Mouse (Mus musculus): ENCODE measurements at regions not wholly inside any gene's neighbourhood (a gene's known extent, or its start where the extent isn't known, plus 50 kb on each side); places are given as distances from the start of the nearest gene placed in this dataset.

DNA sequence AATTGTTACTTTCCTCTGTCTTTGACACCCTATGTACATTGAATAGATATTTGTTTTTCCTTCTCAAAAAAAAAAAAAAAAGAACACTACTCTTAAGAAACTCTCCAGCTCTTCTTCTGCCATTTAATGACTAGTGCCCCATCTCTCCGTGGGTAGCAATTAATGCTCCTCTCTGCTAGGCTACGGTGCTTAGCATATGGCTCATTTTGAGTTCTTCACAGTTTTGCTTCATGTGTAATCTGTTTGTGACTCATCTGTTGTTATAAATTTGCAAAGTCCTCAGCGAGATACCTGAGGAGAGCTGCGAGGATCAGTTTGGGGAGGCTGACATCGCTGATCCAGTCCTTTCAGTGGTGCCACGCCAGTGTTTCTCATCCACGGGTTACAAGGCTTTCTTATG, 107.8 kb downstream of the Rnd3 start:
- Histone ChIP-seq H3K4me3 (ENCODE audit: low read length) (no peak overlapping the region), H3K9ac (replicated peaks; ENCODE audit: low read length) (no peak overlapping the region), H3K27ac (no peak overlapping the region), H3K9me3 (ENCODE audit: low read length) (no peaks in the 10 kb centered on the region), H3K36me3 (ENCODE audit: insufficient read depth, low read length) (no peaks in the 10 kb centered on the region), H3K4me1 (ENCODE audit: insufficient read depth, low read length) (no peaks in the 10 kb centered on the region), H3K27me3 (ENCODE audit: insufficient read depth, low read length) (no peaks in the 10 kb centered on the region), H3K4me2 (ENCODE audit: low read depth, low read length) (no peak overlapping the region)
- TF ChIP-seq CTCF (IDR thresholded peaks at IDR 0.05; ENCODE audit: low read depth), result no peak
- DNase-seq (ENCODE audit: low spot score) (no peak), ATAC-seq (no peak)
- 53% methylated on average over 7 of the region's 7 CpGs for WGBS

DNA sequence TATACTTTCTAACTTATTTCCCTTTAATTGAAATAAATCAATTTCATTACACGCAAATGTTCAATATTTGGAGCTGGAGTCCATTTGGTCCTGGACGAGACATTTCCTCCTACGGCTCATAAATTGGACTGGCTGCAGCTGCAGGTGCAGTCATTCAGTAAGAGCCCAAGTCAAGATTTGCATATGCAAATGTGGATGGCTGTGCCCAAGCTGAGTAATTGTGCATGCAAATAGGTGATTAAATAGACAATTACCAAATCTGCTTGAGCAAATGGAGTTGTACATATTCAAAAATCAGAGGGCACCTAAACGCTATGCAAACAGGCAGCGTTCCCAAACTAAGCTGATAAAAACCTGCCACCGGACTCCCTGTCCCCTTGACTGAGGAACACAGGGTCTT, 110.2 kb downstream of the Rnd3 start:
- peak; percentile 50 for DNase-seq (ENCODE audit: low spot score)
- H3K27ac ChIP-seq, result no peak overlapping the region
- no peaks in the 10 kb centered on the region for H3K27me3 ChIP-seq (ENCODE audit: insufficient read depth, low read length)
- no peaks in the 10 kb centered on the region for H3K4me1 ChIP-seq (ENCODE audit: insufficient read depth, low read length)
- no peaks in the 10 kb centered on the region for H3K36me3 ChIP-seq (ENCODE audit: insufficient read depth, low read length)
- no peak overlapping the region for H3K9ac ChIP-seq (replicated peaks; ENCODE audit: low read length)
- no peaks in the 10 kb centered on the region for H3K9me3 ChIP-seq (ENCODE audit: low read length)
- no peak for ATAC-seq
- H3K4me3 ChIP-seq (ENCODE audit: low read length), result no peak overlapping the region
- TF ChIP-seq CTCF (IDR thresholded peaks at IDR 0.05; ENCODE audit: low read depth), result no peak
- H3K4me2 ChIP-seq (ENCODE audit: low read depth, low read length), result no peak overlapping the region
- 33% methylated on average over 6 of the region's 6 CpGs for WGBS

DNA sequence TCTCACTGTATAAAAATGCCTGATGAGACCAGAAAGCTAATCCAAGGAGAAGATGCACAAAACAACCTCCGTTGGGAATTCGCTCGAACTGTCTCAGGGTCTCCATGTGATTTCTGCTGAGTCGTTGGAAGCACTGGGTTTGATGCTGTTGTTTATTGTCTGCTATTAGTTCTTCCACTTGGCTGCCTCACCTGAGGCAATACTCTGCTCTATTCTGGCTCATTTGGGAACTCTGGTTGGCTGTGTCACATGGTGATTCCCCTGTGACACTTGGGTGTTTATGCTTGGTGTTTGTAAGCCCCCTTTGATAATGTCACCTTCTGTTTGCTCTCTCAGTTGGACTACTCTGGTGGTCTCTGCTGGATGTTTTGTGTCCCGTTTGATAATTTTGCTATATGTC, 111.9 kb downstream of the Rnd3 start:
- no peak for DNase-seq (ENCODE audit: low spot score)
- H3K4me2 ChIP-seq (ENCODE audit: low read depth, low read length), result no peak overlapping the region
- H3K4me1 ChIP-seq (ENCODE audit: insufficient read depth, low read length), result no peaks in the 10 kb centered on the region
- no peak overlapping the region for H3K27ac ChIP-seq
- H3K4me3 ChIP-seq (ENCODE audit: low read length), result no peak overlapping the region
- no peaks in the 10 kb centered on the region for H3K9me3 ChIP-seq (ENCODE audit: low read length)
- no peaks in the 10 kb centered on the region for H3K36me3 ChIP-seq (ENCODE audit: insufficient read depth, low read length)
- H3K27me3 ChIP-seq (ENCODE audit: insufficient read depth, low read length), result no peaks in the 10 kb centered on the region
- no peak for ATAC-seq
- no peak for TF ChIP-seq CTCF (IDR thresholded peaks at IDR 0.05; ENCODE audit: low read depth)
- no peak overlapping the region for H3K9ac ChIP-seq (replicated peaks; ENCODE audit: low read length)
- 77% methylated on average over 5 of the region's 5 CpGs for WGBS

DNA sequence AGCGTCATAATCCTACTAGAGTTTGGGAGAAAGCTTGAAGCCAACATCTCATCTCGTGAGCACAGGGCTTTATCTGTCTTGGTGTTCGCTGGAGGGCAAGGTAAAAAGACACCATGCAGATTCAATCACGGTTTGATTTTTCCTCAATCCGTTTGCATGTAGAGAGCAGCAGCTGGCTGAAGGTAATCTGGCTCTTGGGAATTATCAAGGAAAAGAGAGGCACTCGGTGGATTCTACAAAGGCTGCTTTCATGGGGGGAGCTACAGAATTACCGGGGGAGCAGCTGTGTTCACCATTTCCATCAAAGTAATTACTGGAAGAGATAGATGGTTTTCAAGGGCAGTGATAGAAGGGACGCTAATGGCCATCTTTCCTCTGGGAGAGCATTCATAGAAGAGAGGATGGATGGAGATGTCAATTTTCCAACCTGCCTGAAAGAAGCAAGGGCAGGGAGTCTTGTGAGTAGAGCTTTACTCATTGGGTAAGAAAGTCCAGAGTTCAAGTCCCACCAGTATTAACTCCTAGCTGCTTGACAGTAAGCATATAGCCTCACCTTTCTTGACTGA, 112.6 kb downstream of the Rnd3 start:
- Histone ChIP-seq H3K9me3 (ENCODE audit: low read length) (no peaks in the 10 kb centered on the region), H3K4me1 (ENCODE audit: insufficient read depth, low read length) (no peaks in the 10 kb centered on the region), H3K4me3 (ENCODE audit: low read length) (no peak overlapping the region), H3K9ac (replicated peaks; ENCODE audit: low read length) (no peak overlapping the region), H3K4me2 (ENCODE audit: low read depth, low read length) (no peak overlapping the region), H3K27me3 (ENCODE audit: insufficient read depth, low read length) (no peaks in the 10 kb centered on the region), H3K27ac (no peak overlapping the region), H3K36me3 (ENCODE audit: insufficient read depth, low read length) (no peaks in the 10 kb centered on the region)
- TF ChIP-seq CTCF (IDR thresholded peaks at IDR 0.05; ENCODE audit: low read depth), result no peak
- ATAC-seq (no peak), DNase-seq (ENCODE audit: low spot score) (peak; percentile 24)
- WGBS, result 50% methylated on average over 8 of the region's 8 CpGs

GRCm38 (mm10) chr2:51033881-51034280, 115.0 kb downstream of the Rnd3 start:
- Histone ChIP-seq H3K27me3 (ENCODE audit: insufficient read depth, low read length) (no peaks in the 10 kb centered on the region), H3K4me2 (ENCODE audit: low read depth, low read length) (no peak overlapping the region), H3K4me3 (ENCODE audit: low read length) (no peak overlapping the region), H3K36me3 (ENCODE audit: insufficient read depth, low read length) (no peaks in the 10 kb centered on the region), H3K27ac (no peak overlapping the region), H3K9ac (replicated peaks; ENCODE audit: low read length) (no peak overlapping the region), H3K4me1 (ENCODE audit: insufficient read depth, low read length) (no peaks in the 10 kb centered on the region), H3K9me3 (ENCODE audit: low read length) (no peaks in the 10 kb centered on the region)
- TF ChIP-seq CTCF (IDR thresholded peaks at IDR 0.05; ENCODE audit: low read depth), result no peak
- DNase-seq (ENCODE audit: low spot score) (no peak), ATAC-seq (no peak)
- 85% methylated on average over 7 of the region's 7 CpGs for WGBS

GRCm38 (mm10) chr2:51022479-51022878, 126.4 kb downstream of the Rnd3 start:
- TF ChIP-seq CTCF (IDR thresholded peaks at IDR 0.05; ENCODE audit: low read depth), result no peak
- ATAC-seq, result no peak
- Histone ChIP-seq H3K36me3 (ENCODE audit: insufficient read depth, low read length) (no peaks in the 10 kb centered on the region), H3K27ac (no peak overlapping the region), H3K27me3 (ENCODE audit: insufficient read depth, low read length) (no peaks in the 10 kb centered on the region), H3K4me2 (ENCODE audit: low read depth, low read length) (no peak overlapping the region), H3K4me1 (ENCODE audit: insufficient read depth, low read length) (no peaks in the 10 kb centered on the region), H3K9ac (replicated peaks; ENCODE audit: low read length) (no peak overlapping the region), H3K9me3 (ENCODE audit: low read length) (no peaks in the 10 kb centered on the region), H3K4me3 (ENCODE audit: low read length) (no peak overlapping the region)
- no peak for DNase-seq (ENCODE audit: low spot score)
- WGBS, result 71% methylated on average over 2 of the region's 2 CpGs

- Histone ChIP-seq H3K27me3 (ENCODE audit: insufficient read depth, low read length) (no peaks in the 10 kb centered on the region), H3K9ac (replicated peaks; ENCODE audit: low read length) (no peak overlapping the region), H3K9me3 (ENCODE audit: low read length) (no peaks in the 10 kb centered on the region), H3K4me1 (ENCODE audit: insufficient read depth, low read length) (no peaks in the 10 kb centered on the region), H3K4me3 (ENCODE audit: low read length) (no peak overlapping the region), H3K27ac (no peak overlapping the region), H3K4me2 (ENCODE audit: low read depth, low read length) (no peak overlapping the region), H3K36me3 (ENCODE audit: insufficient read depth, low read length) (no peaks in the 10 kb centered on the region)
- TF ChIP-seq CTCF (IDR thresholded peaks at IDR 0.05; ENCODE audit: low read depth), result no peak
- 73% methylated on average over 5 of the region's 5 CpGs for WGBS
- ATAC-seq (no peak), DNase-seq (ENCODE audit: low spot score) (no peak)
Observed at GRCm38 (mm10) chr2:51016129-51016402, 132.8 kb downstream of the Rnd3 start.
